Mouse (Mus musculus) kidney, embryonic 15.5 days (tissue): ENCODE measurements around the gene Icam1. TPM values are rescaled to one million over a fixed set of nuclear protein-coding genes. Genes with fewer than 3 reads are reported as not detected.
A peak's percentile ranks its signal among the peaks of the same experiment; 100 is the strongest.
"Not testable (repeated sequence)": the region's sequence is repeated elsewhere in the genome, so short reads cannot be mapped to it uniquely, and the experiment has no call there.

Experiments used
- ATAC-seq: fragments of 200-750 bp; cut with Nextera tagmentation; replicated peaks from 2 replicates; pipeline ENCODE4 v1.8.0; 2017; ENCODE audit warnings: moderate TSS enrichment; ENCODE audit not compliant: low FRiP score
- H3K27ac ChIP-seq: fragments of 300-500 bp; sonication (generic); 2 replicates; pipeline ENCODE4 v1.5.1; 2015; ENCODE audit warnings: mild to moderate bottlenecking, inconsistent platforms
- H3K27me3 ChIP-seq: fragments of 300-500 bp; sonication (generic); 2 replicates; pipeline ENCODE4 v1.6.1; 2015; ENCODE audit warnings: inconsistent platforms
- H3K36me3 ChIP-seq: fragments of 300-500 bp; sonication (generic); 2 replicates; pipeline ENCODE4 v1.6.1; 2015; ENCODE audit warnings: inconsistent platforms
- H3K4me1 ChIP-seq: fragments of 300-500 bp; sonication (generic); 2 replicates; pipeline ENCODE4 v1.6.1; 2015; ENCODE audit warnings: inconsistent platforms
- H3K4me2 ChIP-seq: fragments of 300-500 bp; sonication (generic); 2 replicates; pipeline ENCODE4 v1.6.1; 2015; ENCODE audit warnings: moderate library complexity, mild to moderate bottlenecking, inconsistent platforms
- H3K4me3 ChIP-seq: fragments of 300-500 bp; sonication (generic); replicated peaks from 2 replicates; pipeline ENCODE4 v1.5.1; 2015; ENCODE audit warnings: mild to moderate bottlenecking, inconsistent platforms
- H3K9ac ChIP-seq: fragments of 300-500 bp; sonication (generic); 2 replicates; pipeline ENCODE4 v1.6.1; 2015; ENCODE audit warnings: mild to moderate bottlenecking, inconsistent platforms
- H3K9me3 ChIP-seq: fragments of 300-500 bp; sonication (generic); replicated peaks from 2 replicates; pipeline ENCODE4 v1.6.1; 2016; ENCODE audit warnings: inconsistent platforms
- WGBS: fragments of 180-500 bp; shearing (Covaris S2); methylation state at CpG from one replicate; pipeline ENCODE4 v1.1.7; 2015; ENCODE audit warnings: mixed read lengths; 5-methylcytosine and 5-hydroxymethylcytosine counted together
- polyA plus RNA-seq: library from polyadenylated mRNA; unstranded; fragments of >200 nt; fragmentation: Nextera tagmentation; extraction: Ambion mirVana; gene quantifications from 2 replicates; pipeline ENCODE4 v1.2.1, GENCODE M21; 2015

Gene Icam1
- polyA plus RNA-seq, 1 experiment from 2014 or later, result 13.7 TPM

GRCm38 (mm10) chr9:21037481-21037891, 21.7 kb downstream of the Icam1 start:
- Histone ChIP-seq H3K4me1 (peaks cover 66% of the 10 kb centered on the region), H3K4me2 (peak overlapping the region; percentile 72), H3K36me3 (no peaks in the 10 kb centered on the region), H3K27me3 (peaks cover 79% of the 10 kb centered on the region), H3K9ac (0 out of 2 replicates have a peak overlapping the region, but pooled peaks have one; percentile 21), H3K4me3 (peak overlapping the region; percentile 44), H3K9me3 (no peaks in the 10 kb centered on the region), H3K27ac (no peak overlapping the region)
- WGBS, result 1% methylated on average over 31 of the region's 31 CpGs
- no peak; the same call in 1 of the 2 replicates for ATAC-seq

- Histone ChIP-seq H3K4me2 (no peak overlapping the region), H3K27ac (no peak overlapping the region), H3K4me3 (no peak overlapping the region), H3K9me3 (no peaks in the 10 kb centered on the region), H3K4me1 (peaks cover 49% of the 10 kb centered on the region), H3K9ac (no peak overlapping the region), H3K27me3 (peaks cover 57% of the 10 kb centered on the region), H3K36me3 (no peaks in the 10 kb centered on the region)
- 75% methylated on average over 3 of the region's 3 CpGs for WGBS
- ATAC-seq, result no peak
Measured at GRCm38 (mm10) chr9:21039779-21040178, 24.0 kb downstream of the Icam1 start.

GRCm38 (mm10) chr9:21041308-21041707, 25.5 kb downstream of the Icam1 start:
- Histone ChIP-seq H3K36me3 (no peaks in the 10 kb centered on the region), H3K27me3 (peaks cover 42% of the 10 kb centered on the region), H3K4me1 (peaks cover 35% of the 10 kb centered on the region), H3K9me3 (no peaks in the 10 kb centered on the region), H3K4me3 (no peak overlapping the region), H3K9ac (no peak overlapping the region), H3K4me2 (no peak overlapping the region), H3K27ac (no peak overlapping the region)
- WGBS, result 41% methylated on average over 4 of the region's 4 CpGs
- no peak for ATAC-seq

GRCm38 (mm10) chr9:21043563-21043962, 27.8 kb downstream of the Icam1 start:
- WGBS, result 85% methylated on average over 4 of the region's 4 CpGs
- peaks cover 19% of the 10 kb centered on the region for H3K27me3 ChIP-seq
- ATAC-seq, result no peak
- H3K27ac ChIP-seq, result no peak overlapping the region
- H3K4me1 ChIP-seq, result peaks cover 13% of the 10 kb centered on the region; the same call in 1 of the 2 replicates
- H3K9me3 ChIP-seq, result no peaks in the 10 kb centered on the region
- no peak overlapping the region for H3K4me2 ChIP-seq
- no peak overlapping the region for H3K9ac ChIP-seq
- no peaks in the 10 kb centered on the region for H3K36me3 ChIP-seq
- no peak overlapping the region for H3K4me3 ChIP-seq

GRCm38 (mm10) chr9:21044785-21045184, 29.0 kb downstream of the Icam1 start:
- H3K4me1 ChIP-seq, result peaks cover 11% of the 10 kb centered on the region; the same call in 1 of the 2 replicates
- H3K4me2 ChIP-seq, H3K9me3 ChIP-seq, ATAC-seq, H3K36me3 ChIP-seq, H3K27ac ChIP-seq, H3K4me3 ChIP-seq, H3K27me3 ChIP-seq, H3K9ac ChIP-seq: not testable (repeated sequence)
- WGBS, result 61% methylated on average over 1 of the region's 1 CpGs

GRCm38 (mm10) chr9:21045235-21045634, 29.4 kb downstream of the Icam1 start:
- H3K9me3 ChIP-seq, result no peaks in the 10 kb centered on the region
- no peaks in the 10 kb centered on the region for H3K36me3 ChIP-seq
- H3K27ac ChIP-seq, result no peak overlapping the region
- no peak for ATAC-seq
- H3K27me3 ChIP-seq, result peaks cover 3% of the 10 kb centered on the region
- no peak overlapping the region for H3K9ac ChIP-seq
- no peak overlapping the region for H3K4me3 ChIP-seq
- H3K4me1 ChIP-seq, result peaks cover 10% of the 10 kb centered on the region; the same call in 1 of the 2 replicates
- H3K4me2 ChIP-seq, result no peak overlapping the region
- 81% methylated on average over 3 of the region's 3 CpGs for WGBS

GRCm38 (mm10) chr9:21051578-21051977, 35.8 kb downstream of the Icam1 start:
- Histone ChIP-seq H3K4me1 (no peaks in the 10 kb centered on the region), H3K36me3 (no peaks in the 10 kb centered on the region), H3K4me3 (no peak overlapping the region), H3K27me3 (no peaks in the 10 kb centered on the region; the same call in 1 of the 2 replicates), H3K9me3 (no peaks in the 10 kb centered on the region), H3K9ac (no peak overlapping the region), H3K27ac (no peak overlapping the region), H3K4me2 (no peak overlapping the region)
- WGBS, result 67% methylated on average over 10 of the region's 10 CpGs
- ATAC-seq, result no peak

GRCm38 (mm10) chr9:21062928-21063327, 47.1 kb downstream of the Icam1 start:
- H3K9me3 ChIP-seq, result no peaks in the 10 kb centered on the region
- H3K4me1 ChIP-seq, result no peaks in the 10 kb centered on the region
- WGBS, result 88% methylated on average over 2 of the region's 2 CpGs
- no peak overlapping the region for H3K4me2 ChIP-seq
- peaks cover 36% of the 10 kb centered on the region for H3K36me3 ChIP-seq
- no peak overlapping the region for H3K4me3 ChIP-seq
- no peak overlapping the region for H3K27ac ChIP-seq
- H3K9ac ChIP-seq, result no peak overlapping the region
- ATAC-seq, result no peak
- H3K27me3 ChIP-seq, result no peaks in the 10 kb centered on the region

- WGBS, result 87% methylated on average over 27 of the region's 27 CpGs
- no peak within 1 kb of the TSS for H3K9ac ChIP-seq
- H3K27me3 ChIP-seq, result no peaks in the 10 kb centered on the region
- no peak within 1 kb of the TSS for H3K27ac ChIP-seq
- H3K36me3 ChIP-seq, result peaks cover 67% of the 10 kb centered on the region
- no peak within 1 kb of the TSS for H3K4me2 ChIP-seq
- H3K9me3 ChIP-seq, result no peaks in the 10 kb centered on the region
- ATAC-seq, result no peak
- peaks cover 5% of the 10 kb centered on the region; the same call in 1 of the 2 replicates for H3K4me1 ChIP-seq
- H3K4me3 ChIP-seq, result no peak within 1 kb of the TSS
Measured at GRCm38 (mm10) chr9:21067006-21067684, 51.4 kb downstream of the Icam1 start, which contains the start of gene Zglp1. Zglp1 (minus strand) TSS chr9:21067093.

GRCm38 (mm10) chr9:21072641-21073040, 56.9 kb downstream of the Icam1 start:
- peaks cover 18% of the 10 kb centered on the region for H3K4me1 ChIP-seq
- H3K27ac ChIP-seq, result peak overlapping the region; percentile 80
- H3K36me3 ChIP-seq, result peaks cover 69% of the 10 kb centered on the region
- H3K27me3 ChIP-seq, result no peaks in the 10 kb centered on the region
- peak overlapping the region; percentile 87 for H3K4me2 ChIP-seq
- ATAC-seq, result 0 out of 2 replicates have a peak, but pooled peaks have one; percentile 7
- H3K4me3 ChIP-seq, result peak overlapping the region; percentile 95
- no peaks in the 10 kb centered on the region for H3K9me3 ChIP-seq
- peak overlapping the region; percentile 89 for H3K9ac ChIP-seq
- WGBS, result 12% methylated on average over 4 of the region's 4 CpGs

GRCm38 (mm10) chr9:21073044-21073840, 57.5 kb downstream of the Icam1 start, which contains the start of the genes Gm49373 and Fdx1l:
Gm49373 (minus strand) TSS chr9:21073096.
Fdx1l (minus strand) TSS chr9:21073614.
- Histone ChIP-seq H3K4me3 (peak within 1 kb of the TSS; percentile 95), H3K27ac (peak within 1 kb of the TSS; percentile 80), H3K27me3 (no peaks in the 10 kb centered on the region), H3K4me2 (peak within 1 kb of the TSS; percentile 87), H3K9ac (peak within 1 kb of the TSS; percentile 89), H3K36me3 (peaks cover 69% of the 10 kb centered on the region), H3K4me1 (peaks cover 18% of the 10 kb centered on the region), H3K9me3 (no peaks in the 10 kb centered on the region)
- peak; percentile 94 for ATAC-seq
- 2% methylated on average over 58 of the region's 58 CpGs for WGBS

GRCm38 (mm10) chr9:21074173-21074572, 58.4 kb downstream of the Icam1 start:
- no peaks in the 10 kb centered on the region for H3K27me3 ChIP-seq
- peaks cover 18% of the 10 kb centered on the region for H3K4me1 ChIP-seq
- no peak for ATAC-seq
- H3K9ac ChIP-seq, result no peak overlapping the region
- H3K4me2 ChIP-seq, result no peak overlapping the region
- no peak overlapping the region for H3K4me3 ChIP-seq
- 0 out of 2 replicates have a peak overlapping the region, but pooled peaks have one; percentile 80 for H3K27ac ChIP-seq
- peaks cover 74% of the 10 kb centered on the region for H3K36me3 ChIP-seq
- WGBS, result 80% methylated on average over 1 of the region's 1 CpGs
- H3K9me3 ChIP-seq, result no peaks in the 10 kb centered on the region
